Mouse (Mus musculus): ENCODE measurements at regions not wholly inside any gene's neighbourhood (a gene's known extent, or its start where the extent isn't known, plus 50 kb on each side); places are given as distances from the start of the nearest gene placed in this dataset.

- 67% methylated on average over 5 of the region's 5 CpGs for WGBS
Observed at GRCm38 (mm10) chr15:57568006-57568630, 90.7 kb upstream of the Slc22a22 start.

GRCm38 (mm10) chr15:57547154-57547553 lies 69.7 kb upstream of the Slc22a22 start:
- DNase-seq (ENCODE audit: low spot score) (no peak), ATAC-seq (replicated peaks; ENCODE audit: low FRiP score, low read depth) (no peak)
- H3K27ac ChIP-seq: no peak overlapping the region
- H3K36me3 ChIP-seq (ENCODE audit: insufficient read depth, low read length): no peaks in the 10 kb centered on the region
- H3K9me3 ChIP-seq (replicated peaks; ENCODE audit: low read length): no peaks in the 10 kb centered on the region
- no peak overlapping the region for H3K4me2 ChIP-seq (ENCODE audit: low read length)
- no peak overlapping the region for H3K4me3 ChIP-seq (replicated peaks; ENCODE audit: low read depth, low read length)
- 44% methylated on average over 2 of the region's 2 CpGs for WGBS
- no peaks in the 10 kb centered on the region for H3K4me1 ChIP-seq (replicated peaks; ENCODE audit: insufficient read depth, low read length)
- H3K27me3 ChIP-seq (ENCODE audit: insufficient read depth, low read length): no peaks in the 10 kb centered on the region
- TF ChIP-seq CTCF (IDR thresholded peaks at IDR 0.05; ENCODE audit: low read depth): no peak
- H3K9ac ChIP-seq (ENCODE audit: low read depth, low read length): no peak overlapping the region

More at GRCm38 (mm10) chr15:57568006-57568630, 90.7 kb upstream of the Slc22a22 start:
- Histone ChIP-seq H3K4me1 (replicated peaks; ENCODE audit: insufficient read depth, low read length) (0 out of 2 replicates have a peak, but pooled peaks cover 4% of the 10 kb centered on the region), H3K9me3 (replicated peaks; ENCODE audit: low read length) (no peaks in the 10 kb centered on the region), H3K4me2 (ENCODE audit: low read length) (no peak overlapping the region), H3K9ac (ENCODE audit: low read depth, low read length) (no peak overlapping the region), H3K4me3 (replicated peaks; ENCODE audit: low read depth, low read length) (no peak overlapping the region), H3K27me3 (ENCODE audit: insufficient read depth, low read length) (no peaks in the 10 kb centered on the region), H3K27ac (no peak overlapping the region), H3K36me3 (ENCODE audit: insufficient read depth, low read length) (no peaks in the 10 kb centered on the region)
- TF ChIP-seq CTCF (IDR thresholded peaks at IDR 0.05; ENCODE audit: low read depth): no peak
- no peak for DNase-seq (ENCODE audit: low spot score)
- no peak for ATAC-seq (replicated peaks; ENCODE audit: low FRiP score, low read depth)

- H3K4me2 ChIP-seq (ENCODE audit: low read length): no peak overlapping the region
- H3K27ac ChIP-seq: no peak overlapping the region
- no peaks in the 10 kb centered on the region for H3K27me3 ChIP-seq (ENCODE audit: insufficient read depth, low read length)
- peak; percentile 90 for ATAC-seq (replicated peaks; ENCODE audit: low FRiP score, low read depth)
- no peaks in the 10 kb centered on the region for H3K9me3 ChIP-seq (replicated peaks; ENCODE audit: low read length)
- no peaks in the 10 kb centered on the region for H3K36me3 ChIP-seq (ENCODE audit: insufficient read depth, low read length)
- no peak overlapping the region for H3K9ac ChIP-seq (ENCODE audit: low read depth, low read length)
- no peaks in the 10 kb centered on the region for H3K4me1 ChIP-seq (replicated peaks; ENCODE audit: insufficient read depth, low read length)
- peak; percentile 82 for DNase-seq (ENCODE audit: low spot score)
- no peak overlapping the region for H3K4me3 ChIP-seq (replicated peaks; ENCODE audit: low read depth, low read length)
- 41% methylated on average over 4 of the region's 4 CpGs for WGBS
- TF ChIP-seq CTCF (IDR thresholded peaks at IDR 0.05; ENCODE audit: low read depth): no peak
Observed at GRCm38 (mm10) chr15:57545141-57545540, 67.7 kb upstream of the Slc22a22 start.

GRCm38 (mm10) chr15:57543985-57544384 lies 66.6 kb upstream of the Slc22a22 start:
- Histone ChIP-seq H3K27ac (no peak overlapping the region), H3K4me3 (replicated peaks; ENCODE audit: low read depth, low read length) (no peak overlapping the region), H3K4me1 (replicated peaks; ENCODE audit: insufficient read depth, low read length) (no peaks in the 10 kb centered on the region), H3K4me2 (ENCODE audit: low read length) (no peak overlapping the region), H3K9ac (ENCODE audit: low read depth, low read length) (no peak overlapping the region), H3K27me3 (ENCODE audit: insufficient read depth, low read length) (no peaks in the 10 kb centered on the region), H3K9me3 (replicated peaks; ENCODE audit: low read length) (no peaks in the 10 kb centered on the region), H3K36me3 (ENCODE audit: insufficient read depth, low read length) (no peaks in the 10 kb centered on the region)
- no peak for ATAC-seq (replicated peaks; ENCODE audit: low FRiP score, low read depth)
- 81% methylated on average over 3 of the region's 3 CpGs for WGBS
- peak; percentile 34 for DNase-seq (ENCODE audit: low spot score)
- TF ChIP-seq CTCF (IDR thresholded peaks at IDR 0.05; ENCODE audit: low read depth): peak; percentile 54; the same call in 1 of the 2 replicates

GRCm38 (mm10) chr15:57542630-57543029 lies 65.2 kb upstream of the Slc22a22 start:
- Histone ChIP-seq H3K9me3 (replicated peaks; ENCODE audit: low read length) (no peaks in the 10 kb centered on the region), H3K4me3 (replicated peaks; ENCODE audit: low read depth, low read length) (no peak overlapping the region), H3K9ac (ENCODE audit: low read depth, low read length) (no peak overlapping the region), H3K4me2 (ENCODE audit: low read length) (no peak overlapping the region), H3K4me1 (replicated peaks; ENCODE audit: insufficient read depth, low read length) (no peaks in the 10 kb centered on the region), H3K27ac (no peak overlapping the region), H3K27me3 (ENCODE audit: insufficient read depth, low read length) (no peaks in the 10 kb centered on the region), H3K36me3 (ENCODE audit: insufficient read depth, low read length) (no peaks in the 10 kb centered on the region)
- TF ChIP-seq CTCF (IDR thresholded peaks at IDR 0.05; ENCODE audit: low read depth): peak; percentile 59
- DNase-seq (ENCODE audit: low spot score): peak; percentile 63
- 28% methylated on average over 3 of the region's 3 CpGs for WGBS
- no peak for ATAC-seq (replicated peaks; ENCODE audit: low FRiP score, low read depth)

- no peaks in the 10 kb centered on the region for H3K27me3 ChIP-seq (ENCODE audit: insufficient read depth, low read length)
- H3K9me3 ChIP-seq (replicated peaks; ENCODE audit: low read length): no peaks in the 10 kb centered on the region
- no peaks in the 10 kb centered on the region for H3K4me1 ChIP-seq (replicated peaks; ENCODE audit: insufficient read depth, low read length)
- H3K27ac ChIP-seq: no peak overlapping the region
- H3K9ac ChIP-seq (ENCODE audit: low read depth, low read length): no peak overlapping the region
- no peaks in the 10 kb centered on the region for H3K36me3 ChIP-seq (ENCODE audit: insufficient read depth, low read length)
- no peak overlapping the region for H3K4me3 ChIP-seq (replicated peaks; ENCODE audit: low read depth, low read length)
- DNase-seq (ENCODE audit: low spot score): no peak
- TF ChIP-seq CTCF (IDR thresholded peaks at IDR 0.05; ENCODE audit: low read depth): no peak
- H3K4me2 ChIP-seq (ENCODE audit: low read length): no peak overlapping the region
- 56% methylated on average over 2 of the region's 2 CpGs for WGBS
- ATAC-seq (replicated peaks; ENCODE audit: low FRiP score, low read depth): no peak
Observed at GRCm38 (mm10) chr15:57535514-57535913, 58.1 kb upstream of the Slc22a22 start.

All from kidney, postnatal 0 days (tissue).